Mouse (Mus musculus) left cerebral cortex, postnatal 10 days (tissue): ENCODE measurements around the gene Nanos3. TPM values are rescaled to one million over a fixed set of nuclear protein-coding genes. Genes with fewer than 3 reads are reported as not detected.

Source experiments
- DNase-seq, 2 experiments: peaks; one replicate each; pipeline ENCODE4 v3.0.0; 2021 to 2022; ENCODE audit warnings: low spot score in 2 of 2, mixed read lengths in 1 of 2; ENCODE audit errors: extremely low spot score in 1 of 2
- intact Hi-C: fragments of 180-260 bp; cut with DNase I; formaldehyde crosslinking; loops from one replicate; pipeline ENCODE4 v1.15.1; 2025
- total RNA-seq, 2 experiments: library from RNA; stranded (reverse); gene quantifications; 2 replicates each; pipeline ENCODE4 v1.2.3; 2021

The Nanos3 gene
- total RNA-seq, 2 experiments from 2014 or later: 5.4 to 6.8 TPM

DNA sequence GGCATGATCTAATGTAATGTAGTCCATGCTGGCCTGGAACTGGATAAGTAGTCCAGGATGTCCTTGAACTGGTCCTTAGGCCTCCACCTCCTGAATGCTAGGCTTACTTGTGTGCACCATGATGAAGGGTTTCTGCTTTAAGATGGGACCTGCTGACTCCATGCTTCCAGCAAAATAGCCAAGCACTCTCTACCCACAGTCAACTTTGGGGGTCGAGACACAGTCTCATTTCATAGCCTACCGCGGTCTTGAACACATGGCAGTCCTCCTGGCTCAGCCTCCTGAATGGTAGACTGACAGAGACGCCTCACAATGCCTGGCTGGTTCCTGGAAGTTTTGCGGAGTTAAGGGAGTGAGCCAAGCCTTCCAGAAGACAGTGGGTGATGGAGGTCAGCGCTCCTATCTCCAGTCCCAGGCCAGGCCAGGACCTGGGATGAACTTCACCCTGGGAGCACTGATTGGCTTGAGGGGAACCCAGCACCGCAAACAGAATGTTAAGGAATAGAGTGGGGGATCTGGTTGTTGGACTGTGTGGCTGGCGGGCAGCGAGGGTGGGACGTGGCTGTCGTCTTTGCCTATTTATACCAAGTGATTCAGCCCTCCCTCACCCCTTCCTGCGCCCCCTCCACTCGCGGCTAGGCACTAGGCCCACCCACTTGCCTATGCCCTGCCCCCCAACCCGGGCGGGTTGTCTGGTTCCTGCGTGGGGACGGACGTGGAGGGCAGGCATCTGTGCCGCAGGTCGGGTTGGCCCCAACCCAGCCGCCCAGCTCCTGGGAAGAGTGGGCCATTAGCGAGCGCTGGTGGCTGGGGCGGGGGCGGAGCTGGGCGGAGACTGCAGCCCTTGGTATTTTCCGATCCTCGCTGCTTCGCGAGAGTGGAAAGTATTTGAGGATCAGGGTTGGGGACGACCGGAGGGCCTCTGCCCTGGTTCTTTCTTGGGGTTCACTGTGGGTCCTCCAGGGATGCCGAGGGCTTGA lies 18.2 kb upstream of the Nanos3 start:
- peak in 1 of 2 experiments; percentile 93 for DNase-seq
- intact Hi-C loops: no loop called here

DNA sequence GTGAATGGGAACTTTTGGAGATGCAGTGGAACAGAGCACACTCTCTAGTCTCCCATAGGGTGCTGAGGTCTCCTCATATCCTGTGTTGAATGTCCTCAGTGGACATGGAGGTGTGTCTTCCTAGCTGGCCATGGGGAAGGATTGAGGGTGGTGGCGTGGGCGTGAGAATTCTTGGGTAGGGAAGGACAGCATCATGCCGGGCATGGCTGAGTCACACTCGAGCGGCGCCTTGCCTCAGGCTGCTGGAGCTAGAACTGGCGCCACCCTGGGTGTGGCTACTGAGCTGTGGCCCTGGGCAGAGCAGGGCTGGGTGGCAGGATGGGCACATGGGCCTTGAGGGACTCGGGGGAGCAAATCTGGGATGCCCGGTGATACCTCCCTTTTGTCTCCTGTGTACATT lies 17.4 kb upstream of the Nanos3 start:
- peak in 1 of 2 experiments; percentile 66 for DNase-seq
- intact Hi-C loops: no loop called here

DNA sequence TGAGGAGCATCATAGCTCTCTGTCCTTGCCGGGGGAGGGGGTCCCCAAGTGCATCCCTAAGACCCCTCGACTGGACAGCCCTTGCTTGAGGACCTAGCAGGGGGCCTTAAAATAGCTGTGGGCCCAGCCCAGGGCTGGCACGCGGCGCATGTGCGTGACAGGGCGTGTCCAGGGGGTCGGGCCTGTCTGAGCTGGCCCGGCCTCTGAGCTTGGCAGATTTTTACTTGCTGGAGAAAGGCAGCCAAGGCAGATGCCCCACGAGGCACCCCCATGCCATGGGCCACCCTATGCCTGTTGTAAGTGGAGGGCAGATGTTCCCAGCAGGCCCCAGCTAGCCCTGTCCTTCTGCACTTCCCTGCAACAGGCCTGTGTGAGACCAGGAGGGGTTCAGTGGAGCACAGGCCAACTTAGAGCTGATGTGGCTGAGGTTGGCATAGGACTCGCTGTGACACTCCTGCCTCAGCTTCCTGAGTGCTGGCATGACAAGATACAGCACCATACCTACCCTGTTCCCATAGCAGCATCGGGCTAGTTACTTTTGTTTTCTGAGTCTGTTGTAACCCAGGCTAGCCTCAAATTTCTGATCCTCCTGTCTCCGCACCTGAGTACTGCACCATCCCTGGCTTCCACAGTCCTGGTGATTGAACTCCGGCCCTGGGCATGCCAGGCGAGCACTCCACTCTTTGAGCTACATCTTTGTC lies 16.7 kb upstream of the Nanos3 start:
- peak in 1 of 2 experiments; percentile 85 for DNase-seq
- intact Hi-C loops: no loop called here

DNA sequence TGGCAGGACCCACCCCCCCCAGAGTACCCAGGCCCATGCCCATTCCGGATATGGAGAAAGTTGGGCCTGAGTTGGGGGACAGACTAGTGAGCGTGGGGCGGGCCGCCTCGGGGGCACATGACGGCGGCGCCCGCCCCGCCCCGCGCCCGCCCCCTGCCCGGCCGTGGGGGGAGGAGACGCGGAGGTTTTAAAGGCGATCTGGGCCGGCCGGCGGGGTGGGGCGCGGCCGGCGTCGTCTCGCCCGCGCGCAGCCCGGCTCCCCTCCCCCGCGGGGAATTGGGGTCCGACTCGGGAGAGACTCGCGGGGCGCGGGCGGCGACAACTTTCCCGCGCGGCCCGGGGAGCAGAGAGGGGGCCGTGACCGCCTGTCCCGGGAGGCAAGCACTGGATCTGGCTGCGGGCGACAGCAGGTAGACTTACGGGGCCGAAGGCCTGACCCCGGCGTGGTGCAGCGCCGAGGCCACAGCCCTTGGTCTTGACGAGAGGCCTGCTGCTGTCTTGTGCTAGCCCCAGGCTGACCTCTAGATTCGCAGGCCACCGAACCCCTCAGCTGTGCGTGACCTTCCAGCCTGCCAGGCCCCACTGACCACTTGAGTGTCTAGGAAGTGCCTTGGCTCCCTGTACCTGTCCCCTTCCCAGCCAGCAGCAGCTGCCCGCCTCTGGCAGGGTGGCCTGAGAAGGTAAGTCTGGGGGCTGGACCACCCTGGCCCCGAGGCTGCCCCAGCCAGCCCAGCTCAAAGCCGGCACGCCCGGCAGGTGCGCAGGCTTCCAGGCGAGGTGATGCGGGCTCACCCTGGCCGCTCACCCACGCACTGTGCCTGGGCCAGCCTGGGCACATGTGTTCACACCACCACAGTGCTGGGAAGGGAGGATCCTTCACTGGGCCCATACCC lies 15.9 kb upstream of the Nanos3 start:
- intact Hi-C loops: no loop called here
- peak in 1 of 2 experiments; percentile 89 for DNase-seq

DNA sequence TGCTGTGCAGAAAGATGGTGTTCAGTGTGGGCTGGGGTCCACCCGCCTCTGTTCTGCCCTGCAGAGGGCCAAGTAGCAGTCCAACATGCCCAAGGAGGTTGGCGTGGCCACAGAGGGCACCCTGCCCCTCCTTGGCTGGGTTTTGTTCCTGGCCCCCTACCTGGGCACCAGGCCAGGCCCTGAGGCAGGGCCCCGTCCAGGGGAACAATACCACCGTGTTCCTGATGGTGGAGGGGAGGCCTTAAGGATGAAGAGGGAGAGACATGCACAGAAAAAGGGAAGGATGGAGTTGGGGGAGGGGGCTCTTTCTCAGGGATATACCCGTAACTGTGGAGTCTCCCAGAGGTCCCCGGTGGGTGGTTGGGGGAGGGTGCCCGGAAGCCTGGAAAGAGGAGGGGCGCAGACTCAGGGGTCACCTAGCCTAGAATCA lies 15.1 kb upstream of the Nanos3 start:
- DNase-seq: peak in 1 of 2 experiments; percentile 53
- intact Hi-C loops: no loop called here

DNA sequence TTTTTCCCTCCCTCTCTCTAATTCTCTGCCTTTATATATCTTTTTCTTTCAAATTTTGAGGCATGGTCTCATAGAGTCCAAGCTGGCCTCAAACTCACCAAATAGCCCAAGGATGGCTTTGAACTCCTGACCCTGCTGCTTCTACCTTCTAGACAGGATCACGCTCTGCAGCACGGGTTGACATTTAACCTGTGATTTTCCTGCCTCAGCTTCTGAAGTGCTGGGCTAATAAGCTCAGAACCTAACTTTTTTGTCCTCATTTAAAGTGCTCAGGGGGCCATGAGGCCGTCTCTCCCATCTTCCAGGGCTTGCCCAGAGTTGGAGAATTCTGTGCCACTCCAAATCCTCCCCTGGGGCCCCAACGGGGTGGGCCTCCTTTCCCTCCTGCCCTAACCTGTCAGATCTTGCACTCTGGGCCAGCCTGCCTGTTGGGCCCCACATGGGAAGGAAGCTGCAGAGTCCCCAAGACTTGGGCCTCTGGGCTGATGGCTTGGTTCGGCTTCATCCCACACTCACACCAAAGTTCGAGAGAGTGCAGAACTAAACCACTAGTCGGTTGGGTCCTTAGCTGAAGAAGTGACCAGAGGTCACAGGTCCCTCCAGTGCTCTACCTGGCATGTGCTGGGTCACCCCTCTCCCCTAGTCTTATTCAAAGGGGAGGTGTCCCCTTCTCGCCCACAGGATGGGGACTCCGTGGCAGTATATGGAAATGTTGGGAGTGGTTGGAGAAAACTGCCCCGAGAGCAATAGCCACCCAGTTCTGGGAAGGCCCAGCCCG lies 14.5 kb upstream of the Nanos3 start:
- intact Hi-C loops: no loop called here
- DNase-seq: no peak

DNA sequence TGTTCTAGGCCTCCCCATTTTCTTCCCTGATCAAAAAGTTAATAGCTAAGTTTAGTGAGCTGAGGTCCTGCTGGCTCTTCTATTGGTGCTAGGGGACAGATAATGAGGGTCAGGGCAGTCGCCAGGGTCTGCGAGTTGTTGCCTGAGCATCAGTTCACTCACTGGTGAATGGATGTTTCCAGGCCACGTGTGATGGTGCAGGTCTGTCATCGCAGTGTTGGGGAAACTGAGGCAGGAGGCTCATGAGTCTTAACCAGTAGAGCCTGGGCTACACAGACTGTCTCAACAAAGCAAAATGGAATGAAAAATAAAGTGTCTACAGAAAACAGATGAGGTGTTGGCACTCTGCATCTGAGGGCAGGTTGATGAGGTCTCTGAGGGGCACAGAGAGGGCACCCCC lies 13.9 kb upstream of the Nanos3 start:
- intact Hi-C loops: no loop called here
- no peak for DNase-seq

DNA sequence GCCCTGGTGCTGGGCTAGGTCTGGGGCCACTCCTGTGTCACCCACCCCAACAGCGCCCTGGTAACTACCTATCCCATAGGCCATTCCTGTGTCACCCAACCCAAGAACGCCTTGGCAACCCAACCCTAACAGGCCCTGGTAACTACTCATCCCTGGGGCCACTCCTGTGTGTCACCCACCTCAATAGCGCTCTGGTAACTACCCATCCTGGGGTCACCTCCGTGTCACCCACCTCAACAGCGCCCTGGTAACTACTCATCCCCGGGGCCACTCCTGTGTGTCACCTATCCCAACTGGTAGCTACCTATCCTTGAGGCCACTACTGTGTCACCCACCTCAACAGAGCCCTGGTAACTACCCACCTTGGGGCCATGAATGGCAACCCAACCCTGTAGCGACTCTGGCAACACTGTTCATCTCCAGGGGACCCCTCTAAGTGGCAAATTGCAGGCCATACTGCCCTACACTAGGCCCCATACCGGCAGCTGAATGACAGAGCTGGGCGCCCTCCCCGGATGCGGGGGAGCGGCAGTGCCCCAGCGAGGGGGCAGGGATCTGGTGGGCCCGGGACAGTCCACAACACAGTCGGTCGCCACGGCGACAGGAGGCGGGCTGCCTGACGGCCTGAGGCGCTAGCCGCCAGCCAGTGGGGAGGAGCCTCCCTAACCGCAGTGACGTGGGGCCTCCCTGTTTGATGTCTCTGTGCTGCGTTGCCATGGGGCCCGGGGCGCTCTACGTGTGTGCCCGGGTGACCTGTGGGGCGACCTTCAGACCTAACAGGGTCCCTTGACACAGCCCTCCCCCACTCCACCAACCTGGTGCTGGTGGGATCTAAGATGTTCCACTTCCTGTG lies 13.1 kb upstream of the Nanos3 start:
- intact Hi-C loops: no loop called here
- peak; percentile 71 to 95 for DNase-seq

DNA sequence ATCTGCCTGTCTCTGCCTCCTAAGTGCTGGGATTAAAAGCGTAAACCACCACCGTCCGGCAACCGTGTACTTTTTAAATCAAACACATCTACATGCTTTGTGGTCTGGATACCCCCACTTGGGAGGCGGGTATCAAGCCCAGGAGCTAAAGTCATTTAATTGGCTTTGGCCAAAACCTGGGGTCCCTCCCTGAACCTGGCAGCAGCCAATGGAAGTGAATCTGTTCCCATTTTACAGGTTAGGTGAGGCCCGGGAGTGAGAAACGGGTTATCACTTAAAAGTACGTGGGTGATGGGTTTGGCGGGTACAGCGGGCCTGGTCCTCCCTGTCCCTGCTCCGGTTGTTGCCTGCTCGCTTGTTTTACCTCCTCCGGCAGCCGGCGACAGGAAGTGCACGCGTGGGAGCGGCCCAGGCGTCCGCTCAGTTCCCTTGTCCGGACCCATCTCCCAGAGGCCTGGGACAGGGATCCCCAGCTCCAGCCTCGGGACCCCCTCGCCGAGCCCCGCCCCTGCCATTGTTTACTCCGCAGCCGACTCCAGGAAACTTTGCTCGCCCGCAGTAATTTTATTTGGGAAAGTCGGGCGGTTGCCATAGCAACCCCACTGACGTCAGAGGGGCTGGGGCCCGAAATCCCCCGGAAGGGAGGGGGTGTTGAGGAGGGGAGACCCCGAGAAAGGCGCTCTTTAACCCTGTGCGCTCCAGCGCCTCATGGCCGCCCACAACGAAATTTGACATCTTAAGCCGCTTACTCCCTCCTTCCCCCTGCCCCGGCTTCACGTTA lies 12.3 kb upstream of the Nanos3 start:
- peak; percentile 83 to 93 for DNase-seq
- intact Hi-C loops: no loop called here

DNA sequence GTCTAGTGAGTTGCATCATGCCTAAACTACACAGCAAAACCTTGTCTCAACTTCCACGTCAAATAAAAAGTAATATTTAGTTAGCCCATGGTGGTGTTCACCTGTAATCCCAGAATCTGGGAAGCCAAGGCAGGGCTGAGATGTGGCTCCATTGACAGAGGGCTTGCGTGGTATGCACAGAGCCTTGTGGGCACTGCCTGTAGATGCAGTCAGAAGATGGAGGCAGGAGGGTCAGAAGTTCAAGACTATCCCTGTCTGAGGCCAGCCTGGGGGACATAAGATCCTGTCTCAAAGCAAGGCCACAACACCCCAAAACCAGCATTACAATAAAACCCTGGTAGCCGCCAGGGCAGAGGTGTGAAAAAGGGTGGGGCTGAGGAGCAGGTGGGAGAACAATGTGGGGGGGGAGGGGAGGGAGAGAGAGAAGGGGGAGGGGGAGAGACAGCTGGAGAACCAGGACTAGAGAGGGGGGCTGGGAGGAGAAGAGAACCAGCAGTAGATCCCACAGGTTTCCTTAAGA lies 9.3 kb upstream of the Nanos3 start:
- intact Hi-C loops: no loop called here
- no peak for DNase-seq

DNA sequence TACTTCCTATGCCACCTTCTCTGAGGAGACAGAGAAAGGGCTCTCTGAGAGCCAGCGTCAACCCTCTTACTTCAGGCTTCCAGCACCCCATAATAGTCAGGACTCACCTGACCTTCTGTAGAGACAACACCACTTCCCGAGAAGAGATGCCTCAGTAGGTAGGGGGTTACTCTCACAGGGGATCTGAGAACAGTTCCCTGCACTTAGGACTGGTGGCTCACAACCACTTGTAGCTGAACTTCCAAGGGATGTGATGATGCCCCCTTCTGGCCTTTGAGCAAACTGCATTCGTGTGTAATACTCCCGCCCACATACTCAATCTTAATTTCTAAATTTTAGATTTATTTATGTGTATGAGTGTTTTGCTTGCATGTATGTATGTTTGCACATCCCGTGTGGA lies 8.5 kb upstream of the Nanos3 start:
- DNase-seq: no peak
- intact Hi-C loops: no loop called here

DNA sequence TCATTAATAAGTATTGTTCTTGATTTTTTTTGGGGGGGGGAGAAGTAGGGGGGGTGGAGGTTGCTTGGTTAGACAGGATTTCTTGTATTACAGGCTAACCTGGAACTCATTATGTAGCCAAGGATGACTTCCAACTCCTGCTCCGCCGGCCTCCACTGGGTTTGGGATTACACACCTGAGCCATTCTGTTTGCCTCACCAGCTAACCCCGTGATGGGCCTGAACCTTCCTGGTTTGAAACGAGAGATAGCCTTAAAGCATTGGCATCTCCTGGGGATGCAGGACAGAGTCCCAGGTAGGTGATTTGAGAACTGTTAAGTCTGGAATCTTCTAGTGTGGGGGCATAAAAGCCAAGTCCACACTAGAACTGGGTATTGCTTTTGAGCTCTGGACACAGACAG lies 8.1 kb upstream of the Nanos3 start:
- intact Hi-C loops: no loop called here
- DNase-seq: no peak

DNA sequence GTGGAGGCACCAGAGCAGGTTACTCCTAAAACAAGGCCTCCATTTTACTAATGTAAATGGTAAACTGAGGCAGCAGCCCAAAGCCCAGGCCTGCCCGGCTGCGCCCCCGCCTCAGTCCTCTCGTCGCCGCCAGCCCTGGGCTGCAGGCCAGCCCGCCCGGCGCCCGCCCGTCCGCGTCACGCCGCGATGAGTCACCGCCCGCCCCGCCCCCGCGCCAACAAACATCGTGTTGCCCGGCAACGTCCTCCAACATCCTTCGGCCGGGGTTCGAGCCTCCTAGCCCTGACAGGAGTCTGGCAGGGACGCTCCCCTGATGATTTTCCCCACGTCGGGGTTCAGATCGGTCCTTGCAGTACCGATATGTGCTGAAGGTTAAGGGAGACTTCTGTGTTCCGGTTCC lies 7.5 kb upstream of the Nanos3 start:
- peak in 1 of 2 experiments; percentile 92 for DNase-seq
- intact Hi-C loops: no loop called here

DNA sequence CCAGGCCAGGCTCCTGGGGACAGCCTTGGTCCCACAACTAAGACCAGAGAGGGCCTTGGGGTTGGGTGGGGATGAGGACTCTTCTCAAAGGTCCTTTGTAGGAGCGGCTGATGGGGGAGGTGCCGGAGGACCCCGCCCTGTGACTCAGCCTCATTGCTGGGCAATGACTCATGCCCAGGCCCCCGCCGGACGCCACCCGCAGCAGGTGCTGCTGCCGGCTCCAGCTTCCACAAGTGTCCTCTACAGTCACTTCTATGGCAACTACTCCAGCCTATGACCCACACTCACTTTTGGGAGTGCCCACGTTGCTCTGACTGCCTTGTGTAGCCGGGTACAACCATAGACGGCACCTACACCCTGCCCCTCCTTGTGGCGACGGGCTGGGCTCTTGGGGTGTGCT lies 7.0 kb upstream of the Nanos3 start:
- peak in 1 of 2 experiments; percentile 83 for DNase-seq
- intact Hi-C loops: no loop called here

DNA sequence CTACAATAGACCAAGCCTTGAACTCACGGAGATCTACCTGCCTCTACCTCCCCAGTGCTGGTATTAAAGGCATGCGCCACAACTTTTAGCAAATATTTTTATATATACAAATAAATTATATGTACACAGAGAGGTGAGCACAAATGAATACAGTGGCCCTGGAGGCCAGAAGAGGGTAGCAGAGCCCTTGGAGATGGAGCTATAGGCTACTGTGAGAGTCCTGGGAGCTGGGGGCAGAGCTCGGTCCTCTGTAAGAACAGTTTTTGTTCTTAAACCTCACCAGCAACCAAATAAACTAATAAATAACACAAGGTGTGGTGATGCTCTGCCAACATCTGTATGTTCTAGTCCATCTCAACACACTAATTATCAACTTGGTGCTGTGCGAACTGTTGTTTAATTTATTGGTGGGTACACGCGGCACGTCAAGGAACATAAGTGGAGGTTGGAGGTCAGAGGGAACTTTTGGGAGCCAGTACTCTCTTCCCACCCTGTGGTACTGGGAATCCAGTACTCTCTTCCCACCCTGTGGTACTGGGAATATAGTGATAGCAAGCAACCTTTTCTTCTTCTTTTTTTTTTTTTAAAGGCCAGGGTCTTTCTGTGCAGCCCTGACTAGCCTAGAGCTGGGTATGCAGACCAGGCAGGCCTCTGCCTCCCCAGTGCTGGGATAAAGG lies 5.3 kb upstream of the Nanos3 start:
- intact Hi-C loops: no loop called here
- no peak for DNase-seq

DNA sequence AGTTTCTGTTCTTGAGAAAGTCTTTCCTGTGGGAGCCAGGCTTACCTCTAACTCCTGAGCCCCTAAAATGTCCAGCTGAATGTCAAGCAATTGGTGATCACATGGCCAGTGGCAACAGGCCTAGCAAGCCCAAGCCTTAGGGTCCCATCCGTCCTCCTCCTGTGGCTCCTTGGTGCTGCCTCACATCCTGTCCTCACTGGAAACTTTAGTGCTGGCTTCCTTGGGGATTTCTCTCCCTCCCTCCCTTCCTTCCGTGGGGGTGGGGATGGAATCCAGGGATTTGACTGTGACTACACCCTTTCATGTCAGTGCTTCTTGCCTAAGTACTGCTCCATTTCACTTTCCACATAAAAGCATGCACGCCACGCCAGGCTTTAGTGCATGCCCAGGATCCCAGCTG lies 4.6 kb upstream of the Nanos3 start:
- DNase-seq: peak in 1 of 2 experiments; percentile 63
- intact Hi-C loops: loop anchor here (5.0 kb wide), 1 partner anchor 168 kb away; no protein-coding TSS in a partner anchor
